In the genomic region with DNA sequence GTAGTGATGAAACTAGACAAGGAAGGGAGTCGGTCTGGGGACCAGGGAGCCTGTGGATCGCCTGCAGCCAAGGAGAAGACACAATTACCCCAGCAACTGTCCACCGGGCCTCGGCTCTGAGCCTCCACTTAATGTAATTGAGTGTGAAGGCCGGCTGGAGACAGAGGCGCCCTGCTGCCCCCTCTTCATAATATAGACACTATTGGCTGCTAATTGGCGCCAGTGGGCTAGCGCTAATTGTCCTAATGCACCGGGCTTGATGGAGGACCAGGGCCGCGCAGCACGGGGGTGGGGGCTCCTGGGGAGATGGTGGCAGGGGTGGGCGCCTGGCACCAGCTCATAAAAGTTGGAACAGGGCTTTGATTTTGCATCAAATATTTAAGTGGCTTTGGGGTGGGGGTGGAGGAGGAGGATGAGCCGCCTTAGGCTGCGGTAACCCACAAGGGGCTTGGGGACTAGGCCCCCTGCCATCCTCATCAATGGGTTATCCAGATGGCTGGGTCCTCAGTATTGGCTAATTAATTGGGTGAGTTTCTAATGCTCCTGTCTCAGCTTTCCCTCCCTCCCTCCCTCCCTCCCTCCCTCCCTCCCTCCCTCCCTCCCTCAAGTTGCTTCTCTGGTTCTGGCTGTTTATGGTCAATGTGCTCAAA, we compare ENCODE assay signal across 12 mouse cellular contexts.
DNase-seq lines count a peak whose midpoint lies in the region; ATAC-seq and TF ChIP-seq lines count a peak whose summit lies in the region.
"Had no signal": no experiment of that assay in that cellular context is flagged by ENCODE, and none has a peak within 500 bp of the region (broad histone marks: within the 10 kb centered on the region; RNA-seq: fewer than 3 reads in every experiment).

No protein-coding gene starts in this region.

- no peak overlapping the region for H3K4me3 ChIP-seq in embryonic facial prominence, embryonic 14.5 days (ENCODE audit: low read depth, low read length)
- no peak overlapping the region for H3K4me3 ChIP-seq in hindbrain, embryonic 15.5 days
- no peak overlapping the region for H3K4me3 ChIP-seq in midbrain, embryonic 16.5 days (ENCODE audit: low read depth, low read length)
- H3K4me3 ChIP-seq in heart, adult 2 months: no peak overlapping the region
- H3K4me3 ChIP-seq: heart, embryonic 10.5 days; liver, embryonic 15.5 days had no signal

- H3K4me1 ChIP-seq in embryonic facial prominence, embryonic 14.5 days (ENCODE audit: control insufficient read depth, insufficient read depth, low read length): no peaks in the 10 kb centered on the region
- peaks cover 5% of the 10 kb centered on the region for H3K4me1 ChIP-seq in hindbrain, embryonic 15.5 days (replicated peaks)
- H3K4me1 ChIP-seq in midbrain, embryonic 16.5 days (ENCODE audit: control insufficient read depth, insufficient read depth, low read length): peaks cover 8% of the 10 kb centered on the region
- H3K4me1 ChIP-seq in heart, adult 2 months (ENCODE audit: control insufficient read depth, insufficient read depth, low read length): no peaks in the 10 kb centered on the region
- H3K4me1 ChIP-seq: liver, embryonic 15.5 days had no signal

- H3K9me3 ChIP-seq in embryonic facial prominence, embryonic 14.5 days (ENCODE audit: control insufficient read depth, low read length): 0 out of 2 replicates have a peak, but pooled peaks cover 3% of the 10 kb centered on the region
- H3K9me3 ChIP-seq in hindbrain, embryonic 15.5 days: 0 out of 2 replicates have a peak, but pooled peaks cover 3% of the 10 kb centered on the region
- peaks cover 4% of the 10 kb centered on the region; the same call in 1 of the 2 replicates for H3K9me3 ChIP-seq in midbrain, embryonic 16.5 days (replicated peaks; ENCODE audit: control insufficient read depth, low read length, poor library complexity, severe bottlenecking)
- H3K9me3 ChIP-seq: heart, embryonic 10.5 days; liver, embryonic 15.5 days had no signal

- H3K27me3 ChIP-seq in embryonic facial prominence, embryonic 14.5 days (replicated peaks; ENCODE audit: control insufficient read depth, insufficient read depth, low read length): no peaks in the 10 kb centered on the region
- no peaks in the 10 kb centered on the region for H3K27me3 ChIP-seq in hindbrain, embryonic 15.5 days
- no peaks in the 10 kb centered on the region for H3K27me3 ChIP-seq in midbrain, embryonic 16.5 days (ENCODE audit: control insufficient read depth, insufficient read depth, low read depth, low read length)
- no peaks in the 10 kb centered on the region for H3K27me3 ChIP-seq in heart, adult 2 months (ENCODE audit: control insufficient read depth, insufficient read depth, low read length)
- H3K27me3 ChIP-seq: liver, embryonic 15.5 days had no signal

- no peak for TF ChIP-seq EP300 in heart, adult 2 months (IDR thresholded peaks at IDR 0.05; ENCODE audit: insufficient read depth, low read depth, low read length)

- H3K27ac ChIP-seq in embryonic facial prominence, embryonic 14.5 days (replicated peaks; ENCODE audit: low read depth, low read length): no peak overlapping the region
- no peak overlapping the region for H3K27ac ChIP-seq in hindbrain, embryonic 15.5 days (replicated peaks)
- H3K27ac ChIP-seq in midbrain, embryonic 16.5 days (ENCODE audit: low read length): no peak overlapping the region
- no peak overlapping the region for H3K27ac ChIP-seq in heart, adult 2 months
- H3K27ac ChIP-seq: heart, embryonic 10.5 days; liver, embryonic 15.5 days had no signal

- WGBS in embryonic facial prominence, embryonic 14.5 days: 22% methylated on average over 11 of the region's 15 CpGs
- 9% methylated on average over 15 of the region's 15 CpGs for WGBS in hindbrain, embryonic 15.5 days
- WGBS in midbrain, embryonic 16.5 days: 10% methylated on average over 15 of the region's 15 CpGs
- WGBS in heart, adult 2 months: 56% methylated on average over 15 of the region's 15 CpGs

- no peaks in the 10 kb centered on the region for H3K36me3 ChIP-seq in embryonic facial prominence, embryonic 14.5 days (ENCODE audit: control insufficient read depth, insufficient read depth, low read length)
- H3K36me3 ChIP-seq in hindbrain, embryonic 15.5 days: no peaks in the 10 kb centered on the region
- H3K36me3 ChIP-seq in midbrain, embryonic 16.5 days (ENCODE audit: control insufficient read depth, insufficient read depth, low read length): no peaks in the 10 kb centered on the region
- no peaks in the 10 kb centered on the region for H3K36me3 ChIP-seq in heart, adult 2 months (ENCODE audit: control insufficient read depth, insufficient read depth, low read length)
- H3K36me3 ChIP-seq: heart, embryonic 10.5 days; liver, embryonic 15.5 days had no signal

- DNase-seq in embryo, embryonic 10.5 days (ENCODE audit: low spot score): peak; percentile 52
- DNase-seq in embryonic facial prominence, embryonic 14.5 days (ENCODE audit: low spot score): peak; percentile 64
- no peak for DNase-seq in ovary, adult 18-20 months (ENCODE audit: low spot score)
- DNase-seq in lung, postnatal 14 days: no peak
- DNase-seq in heart, adult 2 months: no peak
- DNase-seq in heart, postnatal 14 days: no peak
- DNase-seq: adrenal gland, postnatal 10 days; kidney, postnatal 4 days had no signal

- H3K9ac ChIP-seq in embryonic facial prominence, embryonic 14.5 days (ENCODE audit: low read depth, low read length): no peak overlapping the region
- no peak overlapping the region for H3K9ac ChIP-seq in hindbrain, embryonic 15.5 days
- H3K9ac ChIP-seq in midbrain, embryonic 16.5 days (ENCODE audit: low read depth, low read length): no peak overlapping the region
- no peak overlapping the region for H3K9ac ChIP-seq in heart, adult 2 months (ENCODE audit: low read depth, low read length)
- H3K9ac ChIP-seq: liver, embryonic 15.5 days had no signal

- no peak overlapping the region for H3K4me2 ChIP-seq in embryonic facial prominence, embryonic 14.5 days (ENCODE audit: low read depth, low read length)
- H3K4me2 ChIP-seq in hindbrain, embryonic 15.5 days: no peak overlapping the region
- H3K4me2 ChIP-seq in midbrain, embryonic 16.5 days (ENCODE audit: low read length): no peak overlapping the region; the same call in 1 of the 2 replicates
- H3K4me2 ChIP-seq: liver, embryonic 15.5 days had no signal

- peak; percentile 77; the same call in 1 of the 2 replicates for ATAC-seq in embryonic facial prominence, embryonic 14.5 days (ENCODE audit: low read depth)
- ATAC-seq in hindbrain, embryonic 15.5 days (ENCODE audit: low FRiP score, low read depth): peak; percentile 51; the same call in 1 of the 2 replicates
- ATAC-seq in midbrain, embryonic 16.5 days: peak; percentile 76

- TF ChIP-seq CTCF in heart, adult 2 months (IDR thresholded peaks at IDR 0.05): no peak

- no peaks in the 10 kb centered on the region for H3K79me2 ChIP-seq in heart, adult 2 months (replicated peaks; ENCODE audit: control insufficient read depth, insufficient read depth, low read length)

- intact Hi-C loops in heart, adult 2 months (cut with DNase I): no loop called here
- intact Hi-C loops in heart, postnatal 14 days (cut with DNase I): no loop called here

- TF ChIP-seq POLR2A in heart, adult 2 months (IDR thresholded peaks at IDR 0.05; ENCODE audit: insufficient read depth, low read depth, low read length): no peak

Comparison
In these comparisons a context has a peak if more than half of its experiments do, and no peak if none do; other contexts are left out.
1. DNase-seq: peak in embryo, embryonic 10.5 days (single experiment) and embryonic facial prominence, embryonic 14.5 days (single experiment); none in ovary, adult 18-20 months (single experiment), lung, postnatal 14 days (single experiment), heart, adult 2 months (0 of 2) and heart, postnatal 14 days (0 of 2).
2. Peak in every context shown above with its lines, with median percentiles within 50 percentile points of each other: ATAC-seq.